Mouse (Mus musculus): Measurements from ENCODE around the gene Exoc6. TPM values are rescaled to one million over a fixed set of nuclear protein-coding genes. Genes with fewer than 3 reads are reported as not detected.

Gene Exoc6
- polyA plus RNA-seq, 1 experiment, result 3.3 TPM

DNA sequence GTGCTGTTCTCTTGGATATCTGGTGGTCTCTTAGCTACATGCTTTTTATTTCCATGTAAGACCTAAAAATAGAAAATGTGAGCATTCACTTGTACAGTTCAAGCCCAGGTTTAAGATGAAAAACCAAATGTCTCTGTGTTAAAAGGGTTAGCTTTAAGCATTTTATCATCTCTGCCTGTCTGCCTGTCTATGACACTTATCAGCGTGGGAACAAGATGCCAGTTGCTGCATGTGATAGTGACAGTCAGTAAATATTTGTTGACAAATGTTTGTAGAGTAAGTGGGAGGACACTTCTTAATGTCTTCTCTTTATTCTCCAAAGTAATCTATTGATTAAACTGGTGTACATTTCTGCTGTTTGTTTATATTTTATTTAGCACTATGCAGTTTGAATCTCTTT is 12.5 kb upstream of the Exoc6 start:
- H3K36me3 ChIP-seq (ENCODE audit: control insufficient read depth, insufficient read depth, low read length), result no peaks in the 10 kb centered on the region
- no peaks in the 10 kb centered on the region for H3K27me3 ChIP-seq (ENCODE audit: control insufficient read depth, insufficient read depth, low read length)
- no peak overlapping the region for H3K27ac ChIP-seq (ENCODE audit: control insufficient read depth, insufficient read depth, low read depth, low read length)
- TF ChIP-seq POLR2A (IDR thresholded peaks at IDR 0.05; ENCODE audit: control insufficient read depth, low read depth, low read length) (no peak), CTCF (IDR thresholded peaks at IDR 0.05; ENCODE audit: control insufficient read depth, insufficient read depth, insufficient replicate concordance, low read depth, low read length) (no peak)
- no peaks in the 10 kb centered on the region for H3K4me1 ChIP-seq (ENCODE audit: control insufficient read depth, insufficient read depth, low read length)
- H3K4me3 ChIP-seq (ENCODE audit: control insufficient read depth, low read depth, low read length), result no peak overlapping the region

DNA sequence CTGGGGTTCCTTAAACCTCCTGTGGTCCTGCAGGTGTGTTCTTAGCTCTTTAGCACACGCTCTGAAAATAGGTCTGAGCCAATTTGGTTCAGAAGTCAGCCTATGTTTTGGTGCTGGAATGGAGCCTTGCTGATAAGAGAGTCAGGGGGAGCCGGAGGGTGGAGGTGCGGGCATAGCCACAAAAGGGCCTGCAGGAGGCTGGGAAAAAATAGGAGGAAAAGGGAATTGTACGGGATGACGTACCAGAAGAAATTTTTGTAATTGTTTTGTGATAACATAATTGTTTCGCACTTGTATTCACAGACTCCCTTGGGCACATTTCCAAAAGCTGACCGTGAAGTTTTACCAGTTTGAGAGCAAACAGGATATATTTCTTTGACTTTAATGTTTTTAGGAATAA is 10.0 kb upstream of the Exoc6 start:
- H3K36me3 ChIP-seq (ENCODE audit: control insufficient read depth, insufficient read depth, low read length), result no peaks in the 10 kb centered on the region
- TF ChIP-seq POLR2A (IDR thresholded peaks at IDR 0.05; ENCODE audit: control insufficient read depth, low read depth, low read length), result no peak
- TF ChIP-seq CTCF (IDR thresholded peaks at IDR 0.05; ENCODE audit: control insufficient read depth, insufficient read depth, insufficient replicate concordance, low read depth, low read length), result no peak
- no peak overlapping the region for H3K4me3 ChIP-seq (ENCODE audit: control insufficient read depth, low read depth, low read length)

DNA sequence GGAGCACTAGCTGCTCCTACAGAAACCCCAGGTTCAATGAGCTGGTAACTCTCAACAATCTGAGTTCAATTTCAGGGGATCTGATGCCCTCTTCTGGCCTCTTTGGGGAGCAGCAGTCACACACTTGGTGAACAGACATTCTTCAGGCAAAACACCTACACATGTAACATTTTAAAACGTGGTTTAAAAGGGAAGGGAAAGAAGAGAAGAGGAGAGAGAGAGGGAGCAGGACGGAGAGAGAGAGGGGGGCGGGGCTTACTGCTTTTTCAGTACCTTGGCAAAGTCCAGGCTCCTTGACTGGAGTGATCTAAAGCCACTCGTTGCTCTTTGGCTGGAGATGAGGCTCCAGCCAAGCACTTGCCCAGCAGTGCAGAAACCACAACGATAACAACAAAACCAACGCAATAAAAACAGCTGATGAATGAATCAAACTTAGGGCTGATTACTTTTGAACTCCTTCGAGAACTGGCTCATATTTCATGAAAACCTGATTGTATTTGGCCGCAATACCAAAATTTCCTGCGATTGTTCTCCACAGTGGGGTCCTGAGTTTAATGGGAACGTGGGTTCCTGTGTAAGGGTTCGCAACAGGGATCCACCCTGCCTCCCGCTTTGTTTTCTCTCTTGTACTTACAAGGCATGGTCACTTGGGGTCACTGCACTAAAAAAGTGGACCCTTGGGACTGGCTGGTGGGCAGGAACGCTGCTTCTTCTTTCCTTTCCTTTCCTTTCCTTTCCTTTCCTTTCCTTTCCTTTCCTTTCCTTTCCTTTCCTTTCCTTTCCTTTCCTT is 6.5 kb upstream of the Exoc6 start:
- TF ChIP-seq CTCF (IDR thresholded peaks at IDR 0.05; ENCODE audit: control insufficient read depth, insufficient read depth, insufficient replicate concordance, low read depth, low read length), result no peak
- no peak for TF ChIP-seq POLR2A (IDR thresholded peaks at IDR 0.05; ENCODE audit: control insufficient read depth, low read depth, low read length)
- no peak overlapping the region; the same call in 1 of the 2 replicates for H3K27ac ChIP-seq (ENCODE audit: control insufficient read depth, insufficient read depth, low read depth, low read length)
- no peaks in the 10 kb centered on the region for H3K27me3 ChIP-seq (ENCODE audit: control insufficient read depth, insufficient read depth, low read length)
- no peaks in the 10 kb centered on the region for H3K36me3 ChIP-seq (ENCODE audit: control insufficient read depth, insufficient read depth, low read length)
- H3K4me3 ChIP-seq (ENCODE audit: control insufficient read depth, low read depth, low read length), result no peak overlapping the region
- H3K4me1 ChIP-seq (ENCODE audit: control insufficient read depth, insufficient read depth, low read length), result no peaks in the 10 kb centered on the region

More for the DNA sequence above, 10.0 kb upstream of the Exoc6 start:
- H3K4me1 ChIP-seq (ENCODE audit: control insufficient read depth, insufficient read depth, low read length), result no peaks in the 10 kb centered on the region
- H3K27me3 ChIP-seq (ENCODE audit: control insufficient read depth, insufficient read depth, low read length), result no peaks in the 10 kb centered on the region
- no peak overlapping the region for H3K27ac ChIP-seq (ENCODE audit: control insufficient read depth, insufficient read depth, low read depth, low read length)

DNA sequence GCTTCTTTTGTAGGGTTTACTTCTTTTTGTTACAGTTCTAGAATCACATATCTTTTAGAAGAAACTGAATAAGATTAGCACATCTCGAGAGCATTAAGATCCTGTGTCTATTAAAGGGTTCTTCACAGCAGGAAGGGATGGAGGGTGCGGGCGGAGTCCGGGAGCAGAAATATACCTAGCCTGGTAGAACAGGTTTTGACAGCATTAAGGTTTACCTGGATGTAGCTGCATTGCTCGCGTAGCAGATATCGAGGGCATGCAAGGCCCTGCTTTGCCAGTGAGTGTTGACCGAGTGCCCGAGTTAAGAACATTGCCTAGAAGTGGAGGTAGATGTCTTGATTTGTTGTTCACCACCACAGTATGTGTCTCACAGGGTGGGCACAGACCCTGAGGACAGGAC is 5.7 kb upstream of the Exoc6 start:
- TF ChIP-seq POLR2A (IDR thresholded peaks at IDR 0.05; ENCODE audit: control insufficient read depth, low read depth, low read length), result no peak
- TF ChIP-seq CTCF (IDR thresholded peaks at IDR 0.05; ENCODE audit: control insufficient read depth, insufficient read depth, insufficient replicate concordance, low read depth, low read length), result no peak
- Histone ChIP-seq H3K4me1 (ENCODE audit: control insufficient read depth, insufficient read depth, low read length) (no peaks in the 10 kb centered on the region), H3K27ac (ENCODE audit: control insufficient read depth, insufficient read depth, low read depth, low read length) (no peak overlapping the region), H3K27me3 (ENCODE audit: control insufficient read depth, insufficient read depth, low read length) (no peaks in the 10 kb centered on the region), H3K36me3 (ENCODE audit: control insufficient read depth, insufficient read depth, low read length) (no peaks in the 10 kb centered on the region), H3K4me3 (ENCODE audit: control insufficient read depth, low read depth, low read length) (no peak overlapping the region)

DNA sequence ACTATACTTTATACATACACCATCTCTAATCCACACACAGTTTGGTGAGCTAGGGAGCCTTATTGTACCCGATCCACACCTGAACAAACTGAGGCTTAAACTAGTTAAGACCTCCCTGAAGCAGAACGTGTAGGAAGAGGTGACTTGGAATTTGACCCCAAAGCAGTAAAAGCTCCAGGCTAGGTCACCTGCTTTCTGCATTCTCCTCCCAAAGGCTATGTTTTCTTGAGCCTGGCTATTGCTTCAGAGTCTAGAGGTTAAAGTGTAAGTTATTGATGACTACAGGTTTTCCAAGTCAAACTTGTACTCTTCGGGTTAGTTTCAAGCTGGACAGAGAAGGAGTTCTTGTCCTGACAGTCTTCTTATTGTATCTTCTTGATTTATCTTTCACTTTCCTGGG is 5.0 kb upstream of the Exoc6 start:
- no peaks in the 10 kb centered on the region for H3K27me3 ChIP-seq (ENCODE audit: control insufficient read depth, insufficient read depth, low read length)
- H3K27ac ChIP-seq (ENCODE audit: control insufficient read depth, insufficient read depth, low read depth, low read length), result no peak overlapping the region
- H3K36me3 ChIP-seq (ENCODE audit: control insufficient read depth, insufficient read depth, low read length), result no peaks in the 10 kb centered on the region

DNA sequence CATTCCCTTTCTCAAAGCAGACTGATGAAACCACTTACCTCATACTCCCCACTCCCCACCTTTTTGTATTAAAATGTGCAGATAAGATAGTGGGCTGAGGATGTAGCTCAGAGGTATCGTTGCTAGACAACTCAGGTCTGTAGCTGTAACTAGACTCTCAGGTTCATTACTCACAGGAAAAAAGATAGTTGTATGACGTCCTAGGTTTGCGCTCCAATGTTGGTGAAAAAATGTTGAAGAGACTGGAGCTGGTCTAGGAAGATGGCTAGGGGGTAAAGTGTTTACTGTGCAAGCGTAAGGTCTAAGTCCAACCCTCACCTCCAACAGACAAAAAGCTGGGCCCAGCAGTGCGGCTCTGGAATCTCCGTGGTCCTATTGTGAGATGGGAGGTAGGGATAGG is 4.5 kb upstream of the Exoc6 start:
- H3K4me1 ChIP-seq (ENCODE audit: control insufficient read depth, insufficient read depth, low read length), result peaks cover 2% of the 10 kb centered on the region
- H3K27me3 ChIP-seq (ENCODE audit: control insufficient read depth, insufficient read depth, low read length), result no peaks in the 10 kb centered on the region
- H3K36me3 ChIP-seq (ENCODE audit: control insufficient read depth, insufficient read depth, low read length), result no peaks in the 10 kb centered on the region
- H3K4me3 ChIP-seq (ENCODE audit: control insufficient read depth, low read depth, low read length), result no peak overlapping the region
- no peak overlapping the region for H3K27ac ChIP-seq (ENCODE audit: control insufficient read depth, insufficient read depth, low read depth, low read length)
- TF ChIP-seq POLR2A (IDR thresholded peaks at IDR 0.05; ENCODE audit: control insufficient read depth, low read depth, low read length), result no peak
- TF ChIP-seq CTCF (IDR thresholded peaks at IDR 0.05; ENCODE audit: control insufficient read depth, insufficient read depth, insufficient replicate concordance, low read depth, low read length), result no peak

More for the DNA sequence above, 5.0 kb upstream of the Exoc6 start:
- Histone ChIP-seq H3K4me3 (ENCODE audit: control insufficient read depth, low read depth, low read length) (no peak overlapping the region), H3K4me1 (ENCODE audit: control insufficient read depth, insufficient read depth, low read length) (no peaks in the 10 kb centered on the region; the same call in 1 of the 2 replicates)
- TF ChIP-seq POLR2A (IDR thresholded peaks at IDR 0.05; ENCODE audit: control insufficient read depth, low read depth, low read length) (no peak), CTCF (IDR thresholded peaks at IDR 0.05; ENCODE audit: control insufficient read depth, insufficient read depth, insufficient replicate concordance, low read depth, low read length) (no peak)

DNA sequence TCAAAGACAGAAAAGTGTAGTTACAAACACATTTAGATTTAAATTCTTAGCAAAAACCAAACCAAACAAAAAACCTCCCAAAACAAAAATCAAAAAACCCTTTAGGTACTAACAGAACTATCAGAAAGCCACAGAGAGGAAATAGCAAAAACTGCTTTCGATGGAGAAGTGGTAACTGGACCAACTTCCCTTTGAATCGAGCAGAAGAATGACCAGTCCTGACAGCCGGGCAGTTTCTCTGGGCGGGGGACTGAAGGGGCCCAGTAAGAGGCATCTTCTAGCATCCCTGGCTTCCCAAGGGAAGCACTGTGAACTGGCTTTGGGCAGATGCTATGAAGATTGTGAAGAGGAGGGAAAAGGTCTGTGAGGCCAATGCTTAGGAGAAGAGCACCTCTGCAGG is 3.4 kb upstream of the Exoc6 start:
- TF ChIP-seq CTCF (IDR thresholded peaks at IDR 0.05; ENCODE audit: control insufficient read depth, insufficient read depth, insufficient replicate concordance, low read depth, low read length) (no peak), POLR2A (IDR thresholded peaks at IDR 0.05; ENCODE audit: control insufficient read depth, low read depth, low read length) (no peak)
- Histone ChIP-seq H3K36me3 (ENCODE audit: control insufficient read depth, insufficient read depth, low read length) (no peaks in the 10 kb centered on the region), H3K4me1 (ENCODE audit: control insufficient read depth, insufficient read depth, low read length) (peaks cover 3% of the 10 kb centered on the region), H3K27me3 (ENCODE audit: control insufficient read depth, insufficient read depth, low read length) (no peaks in the 10 kb centered on the region), H3K27ac (ENCODE audit: control insufficient read depth, insufficient read depth, low read depth, low read length) (no peak overlapping the region), H3K4me3 (ENCODE audit: control insufficient read depth, low read depth, low read length) (no peak overlapping the region)

All from testis, adult 2 months (tissue).